Mouse (Mus musculus) midbrain, postnatal 0 days (tissue): ENCODE results near the gene Fam214a. TPM values are rescaled to one million over a fixed set of nuclear protein-coding genes. Genes with fewer than 3 reads are reported as not detected.

Source experiments
- ATAC-seq: fragments of 200-750 bp; cut with Nextera tagmentation; 2 replicates; pipeline ENCODE4 v1.8.0; 2017; ENCODE audit warnings: moderate number of reproducible peaks, mild to moderate bottlenecking, moderate TSS enrichment, moderate library complexity; ENCODE audit not compliant: low FRiP score
- DNase-seq: peaks from one replicate; pipeline ENCODE4 v3.0.0-alpha.2; 2015; ENCODE audit warnings: low spot score
- H3K27ac ChIP-seq: fragments of 300-500 bp; sonication (generic); 2 replicates; pipeline ENCODE4 v1.5.1; 2014; ENCODE audit warnings: low read depth, mild to moderate bottlenecking, low read length, mixed read lengths
- H3K27me3 ChIP-seq: fragments of 300-500 bp; sonication (generic); 2 replicates; pipeline ENCODE4 v1.6.1; 2014; ENCODE audit warnings: low read length, control low read depth, mixed read lengths; ENCODE audit not compliant: insufficient read depth
- H3K36me3 ChIP-seq: fragments of 300-500 bp; sonication (generic); 2 replicates; pipeline ENCODE4 v1.6.1; 2014; ENCODE audit warnings: low read length, control low read depth, mixed read lengths; ENCODE audit not compliant: insufficient read depth
- H3K4me1 ChIP-seq: fragments of 300-500 bp; sonication (generic); 2 replicates; pipeline ENCODE4 v1.6.1; 2014; ENCODE audit warnings: mild to moderate bottlenecking, control low read depth, antibody characterized with exemption, low read length, mixed read lengths; ENCODE audit not compliant: insufficient read depth
- H3K4me2 ChIP-seq: fragments of 300-500 bp; sonication (generic); 2 replicates; pipeline ENCODE4 v1.6.1; 2014; ENCODE audit warnings: low read depth, mild to moderate bottlenecking, low read length, mixed read lengths; ENCODE audit not compliant: poor library complexity, severe bottlenecking
- H3K4me3 ChIP-seq: fragments of 300-500 bp; sonication (generic); 2 replicates; pipeline ENCODE4 v1.5.1; 2014; ENCODE audit warnings: low read depth, mild to moderate bottlenecking, low read length, moderate library complexity
- H3K9ac ChIP-seq: fragments of 300-500 bp; sonication (generic); replicated peaks from 2 replicates; pipeline ENCODE4 v1.6.1; 2014; ENCODE audit warnings: mild to moderate bottlenecking, low read length, moderate library complexity, mixed read lengths; ENCODE audit not compliant: poor library complexity, severe bottlenecking
- H3K9me3 ChIP-seq: fragments of 300-500 bp; sonication (generic); 2 replicates; pipeline ENCODE4 v1.6.1; 2016; ENCODE audit warnings: low read length, control low read depth
- CTCF ChIP-seq: IDR thresholded peaks from 2 replicates; pipeline ENCODE4 v1.5.1; 2016; ENCODE audit warnings: antibody characterized with exemption, mild to moderate bottlenecking
- WGBS: fragments of 180-500 bp; shearing (Covaris S2); extraction: QIAGEN DNeasy Blood & Tissue Kit; methylation state at CpG from one replicate; pipeline ENCODE4 v1.1.7; 2014; 5-methylcytosine and 5-hydroxymethylcytosine counted together
- polyA plus RNA-seq: library from polyadenylated mRNA; unstranded; fragments of >200 nt; fragmentation: Nextera tagmentation; extraction: Ambion mirVana; gene quantifications from 2 replicates; pipeline ENCODE4 v1.2.1, GENCODE M21; 2015
- total RNA-seq: library from RNA; depleted of rRNA; stranded (reverse); fragments of >200 nt; gene quantifications from 2 replicates; pipeline ENCODE4 v1.2.3, GENCODE M21; 2014

Fam214a gene
- total and polyA plus RNA-seq, 2 experiments from 2014 or later, result 18.2 to 32.3 TPM

DNA sequence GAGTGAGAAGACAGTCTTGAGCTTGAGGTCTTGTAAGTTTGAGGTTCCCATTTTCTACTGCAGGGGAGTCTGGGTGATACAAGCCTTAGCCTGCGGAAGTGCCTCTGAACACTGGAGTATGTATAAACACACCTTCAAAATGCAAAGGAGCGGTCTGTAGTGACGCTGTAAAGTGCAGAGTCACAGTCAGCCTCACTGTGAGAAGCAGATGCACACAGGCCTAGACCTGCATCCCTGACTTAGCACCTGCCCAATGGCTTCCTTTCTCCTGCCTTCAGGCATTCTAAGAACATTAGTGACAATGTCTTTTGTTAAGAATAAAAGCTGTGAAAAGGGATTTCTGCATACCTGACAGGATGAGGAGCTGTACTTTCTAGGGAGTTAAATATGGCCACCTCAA lies 66.9 kb downstream of the Fam214a start:
- WGBS, result 93% methylated on average over 3 of the region's 3 CpGs
- no peaks in the 10 kb centered on the region for H3K27me3 ChIP-seq
- no peaks in the 10 kb centered on the region for H3K4me1 ChIP-seq
- DNase-seq (no peak), ATAC-seq (no peak)
- no peaks in the 10 kb centered on the region for H3K9me3 ChIP-seq
- no peak overlapping the region for H3K4me3 ChIP-seq
- H3K4me2 ChIP-seq, result no peak overlapping the region
- H3K36me3 ChIP-seq, result peaks cover 43% of the 10 kb centered on the region
- no peak overlapping the region for H3K9ac ChIP-seq
- no peak overlapping the region for H3K27ac ChIP-seq
- TF ChIP-seq CTCF, result no peak

GRCm38 (mm10) chr9:75020561-75020960 lies 67.9 kb downstream of the Fam214a start:
- Histone ChIP-seq H3K36me3 (peaks cover 41% of the 10 kb centered on the region), H3K9ac (no peak overlapping the region), H3K27ac (no peak overlapping the region), H3K4me1 (no peaks in the 10 kb centered on the region), H3K4me2 (no peak overlapping the region), H3K4me3 (no peak overlapping the region), H3K9me3 (no peaks in the 10 kb centered on the region), H3K27me3 (no peaks in the 10 kb centered on the region)
- WGBS, result 84% methylated on average over 4 of the region's 4 CpGs
- no peak for TF ChIP-seq CTCF
- no peak for DNase-seq
- ATAC-seq, result no peak

GRCm38 (mm10) chr9:75022546-75022945 lies 69.9 kb downstream of the Fam214a start:
- Histone ChIP-seq H3K4me2 (no peak overlapping the region), H3K4me1 (no peaks in the 10 kb centered on the region), H3K4me3 (no peak overlapping the region), H3K9ac (no peak overlapping the region), H3K27ac (no peak overlapping the region), H3K27me3 (no peaks in the 10 kb centered on the region), H3K9me3 (no peaks in the 10 kb centered on the region), H3K36me3 (peaks cover 37% of the 10 kb centered on the region)
- no peak for TF ChIP-seq CTCF
- 86% methylated on average over 7 of the region's 7 CpGs for WGBS
- DNase-seq, result no peak
- no peak for ATAC-seq

DNA sequence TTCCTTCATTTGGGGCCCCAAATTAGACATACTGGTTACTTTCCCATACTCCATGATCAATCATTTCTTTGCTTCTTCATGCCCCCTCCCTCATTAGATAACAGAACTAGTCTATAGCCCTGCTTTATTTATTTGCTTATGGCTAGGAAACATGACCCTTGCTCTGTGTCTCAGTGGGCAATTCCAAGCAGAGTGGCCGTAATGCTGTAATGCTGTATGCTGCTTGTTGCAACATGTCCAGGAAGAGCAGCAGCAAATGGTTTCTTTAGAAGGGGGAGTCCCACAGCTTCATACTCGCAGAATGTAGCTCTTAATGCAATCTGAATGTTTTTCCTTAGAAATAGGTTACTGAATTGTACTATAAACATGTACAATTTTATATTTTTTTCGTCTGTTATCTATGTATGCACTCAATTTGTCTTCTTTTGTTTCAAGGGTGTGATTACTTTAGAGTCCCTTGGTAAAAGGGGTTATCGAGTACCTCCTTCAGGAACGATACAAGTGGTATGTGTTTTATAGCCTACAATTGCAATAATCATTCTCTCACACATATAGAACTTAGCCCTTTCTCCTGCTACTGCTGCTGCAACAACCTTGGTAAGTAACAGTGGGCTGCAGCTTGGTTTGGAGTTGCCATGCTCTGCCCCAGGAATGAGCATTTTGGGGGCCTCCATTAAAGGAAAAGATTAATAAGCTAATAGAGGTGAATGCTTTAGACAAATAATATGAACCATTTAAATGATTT lies 70.6 kb downstream of the Fam214a start:
- peaks cover 36% of the 10 kb centered on the region for H3K36me3 ChIP-seq
- DNase-seq (no peak), ATAC-seq (no peak)
- no peak overlapping the region for H3K4me2 ChIP-seq
- H3K9me3 ChIP-seq, result no peaks in the 10 kb centered on the region
- no peaks in the 10 kb centered on the region for H3K27me3 ChIP-seq
- no peaks in the 10 kb centered on the region for H3K4me1 ChIP-seq
- 87% methylated on average over 5 of the region's 5 CpGs for WGBS
- H3K4me3 ChIP-seq, result no peak overlapping the region
- no peak overlapping the region for H3K9ac ChIP-seq
- no peak overlapping the region for H3K27ac ChIP-seq
- TF ChIP-seq CTCF, result no peak

GRCm38 (mm10) chr9:75024089-75024488 lies 71.4 kb downstream of the Fam214a start:
- H3K4me1 ChIP-seq, result no peaks in the 10 kb centered on the region
- no peak overlapping the region for H3K27ac ChIP-seq
- no peak overlapping the region for H3K9ac ChIP-seq
- 67% methylated on average over 7 of the region's 7 CpGs for WGBS
- no peak overlapping the region for H3K4me3 ChIP-seq
- no peak for DNase-seq
- no peak for TF ChIP-seq CTCF
- no peaks in the 10 kb centered on the region for H3K27me3 ChIP-seq
- H3K4me2 ChIP-seq, result no peak overlapping the region
- no peak for ATAC-seq
- peaks cover 35% of the 10 kb centered on the region for H3K36me3 ChIP-seq
- H3K9me3 ChIP-seq, result no peaks in the 10 kb centered on the region

- no peak overlapping the region for H3K4me3 ChIP-seq
- peak; percentile 66 for TF ChIP-seq CTCF
- H3K4me1 ChIP-seq, result no peaks in the 10 kb centered on the region
- H3K27me3 ChIP-seq, result no peaks in the 10 kb centered on the region
- DNase-seq (no peak), ATAC-seq (no peak)
- 75% methylated on average over 6 of the region's 6 CpGs for WGBS
- peaks cover 27% of the 10 kb centered on the region for H3K36me3 ChIP-seq
- no peaks in the 10 kb centered on the region for H3K9me3 ChIP-seq
- no peak overlapping the region for H3K9ac ChIP-seq
- no peak overlapping the region for H3K27ac ChIP-seq
- H3K4me2 ChIP-seq, result no peak overlapping the region
These were observed 73.0 kb downstream of the Fam214a start for GRCm38 (mm10) chr9:75025689-75026088.
